ENCODE assay signal across 25 mouse cellular contexts in the genomic region with DNA sequence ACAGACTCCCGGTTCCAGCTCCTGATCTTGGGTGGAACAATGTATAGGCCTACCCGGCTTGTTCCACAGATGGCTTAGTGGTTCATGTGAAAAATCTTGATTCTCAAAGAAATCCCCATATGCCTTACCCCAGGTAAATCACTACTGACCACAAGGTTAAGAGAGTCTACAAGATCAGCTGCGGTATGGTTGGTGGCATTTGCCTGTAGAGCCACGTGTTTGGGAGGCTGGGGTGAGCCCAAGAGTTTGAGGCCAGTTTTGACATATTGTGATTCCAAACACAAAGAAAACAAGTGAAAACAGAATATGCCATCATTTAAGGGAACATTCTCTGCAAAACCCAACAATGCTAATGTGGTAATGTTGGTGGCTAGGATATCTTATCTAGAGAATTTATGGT.
"Had no signal": no experiment of that assay in that cellular context is flagged by ENCODE, and none has a peak within 500 bp of the region (broad histone marks: within the 10 kb centered on the region; RNA-seq: fewer than 3 reads in every experiment).

No protein-coding gene starts in this region.

- H3K9me3 ChIP-seq: embryonic facial prominence, embryonic 10.5 days; embryonic facial prominence, embryonic 12.5 days; embryonic facial prominence, embryonic 13.5 days; embryonic facial prominence, embryonic 15.5 days; forebrain, embryonic 10.5 days; forebrain, embryonic 12.5 days; forebrain, embryonic 13.5 days; forebrain, embryonic 15.5 days had no signal

- DNase-seq: cerebellum, adult 9-10 months; cerebellum, adult 9-11 months; cerebellum, postnatal 10 days; cerebellum, postnatal 14 days; cerebellum, postnatal 25 days; cerebellum, postnatal 36 days; embryo, embryonic 11 days; forebrain, postnatal 0 days; gastrocnemius, adult 2 months; gastrocnemius, postnatal 10 days; gastrocnemius, postnatal 14 days; gastrocnemius, postnatal 25 days; gastrocnemius, postnatal 36 days; heart, adult 18-20 months had no signal

- H3K9ac ChIP-seq: embryonic facial prominence, embryonic 12.5 days; embryonic facial prominence, embryonic 13.5 days; embryonic facial prominence, embryonic 15.5 days; forebrain, embryonic 12.5 days; forebrain, embryonic 13.5 days; forebrain, embryonic 15.5 days; forebrain, postnatal 0 days had no signal

- H3K4me2 ChIP-seq: embryonic facial prominence, embryonic 12.5 days; embryonic facial prominence, embryonic 13.5 days; embryonic facial prominence, embryonic 15.5 days; forebrain, embryonic 12.5 days; forebrain, embryonic 13.5 days; forebrain, embryonic 15.5 days had no signal

- H3K4me1 ChIP-seq: embryonic facial prominence, embryonic 12.5 days; embryonic facial prominence, embryonic 15.5 days; forebrain, embryonic 10.5 days; forebrain, embryonic 12.5 days; forebrain, embryonic 13.5 days; forebrain, embryonic 15.5 days had no signal

- H3K4me3 ChIP-seq: embryonic facial prominence, embryonic 10.5 days; embryonic facial prominence, embryonic 12.5 days; embryonic facial prominence, embryonic 13.5 days; embryonic facial prominence, embryonic 15.5 days; erythroblast, embryonic 14.5 days; forebrain, embryonic 10.5 days; forebrain, embryonic 12.5 days; forebrain, embryonic 13.5 days; forebrain, embryonic 15.5 days; gastrocnemius, adult 2 months; heart, adult 2 months had no signal

- H3K27me3 ChIP-seq: embryonic facial prominence, embryonic 12.5 days; embryonic facial prominence, embryonic 13.5 days; embryonic facial prominence, embryonic 15.5 days; forebrain, embryonic 12.5 days; forebrain, embryonic 13.5 days; forebrain, embryonic 15.5 days had no signal

- ATAC-seq: forebrain, embryonic 14.5 days had no signal

- H3K27ac ChIP-seq: embryonic facial prominence, embryonic 10.5 days; embryonic facial prominence, embryonic 12.5 days; embryonic facial prominence, embryonic 13.5 days; embryonic facial prominence, embryonic 15.5 days; forebrain, embryonic 10.5 days; forebrain, embryonic 12.5 days; forebrain, embryonic 13.5 days; forebrain, embryonic 15.5 days; gastrocnemius, adult 2 months; heart, adult 2 months had no signal
